ENCODE assay signal across 8 mouse cellular contexts in genomic region chr11:79703452-79703851, GRCm38 (mm10).
DNase-seq lines count a peak whose midpoint lies in the region; ATAC-seq and TF ChIP-seq lines count a peak whose summit lies in the region.

No protein-coding gene starts in this region.

- WGBS in forebrain, embryonic 16.5 days, result 0% methylated on average over 5 of the region's 5 CpGs
- under 1% methylated on average over 5 of the region's 5 CpGs for WGBS in intestine, embryonic 16.5 days
- WGBS in liver, embryonic 16.5 days (ENCODE audit: insufficient replicate concordance), result 0% methylated on average over 5 of the region's 5 CpGs
- 2% methylated on average over 5 of the region's 5 CpGs for WGBS in neural tube, embryonic 11.5 days

- TF ChIP-seq CTCF in left cerebral cortex, adult 2 months (IDR thresholded peaks at IDR 0.05), result peak; percentile 40

- intact Hi-C loops in left cerebral cortex, adult 2 months (cut with DNase I), result no loop called here

- H3K27me3 ChIP-seq in forebrain, embryonic 16.5 days (replicated peaks; ENCODE audit: control insufficient read depth, insufficient read depth, low read length), result no peaks in the 10 kb centered on the region
- H3K27me3 ChIP-seq in intestine, embryonic 16.5 days (replicated peaks; ENCODE audit: control insufficient read depth, insufficient read depth, low read length), result no peaks in the 10 kb centered on the region
- no peaks in the 10 kb centered on the region for H3K27me3 ChIP-seq in liver, embryonic 16.5 days (ENCODE audit: control insufficient read depth, insufficient read depth, low read depth, low read length)
- no peaks in the 10 kb centered on the region for H3K27me3 ChIP-seq in neural tube, embryonic 11.5 days (ENCODE audit: control insufficient read depth, insufficient read depth, low read length)

- H3K36me3 ChIP-seq in forebrain, embryonic 16.5 days (ENCODE audit: control insufficient read depth, insufficient read depth), result no peaks in the 10 kb centered on the region
- H3K36me3 ChIP-seq in intestine, embryonic 16.5 days (ENCODE audit: control insufficient read depth, insufficient read depth, low read length), result no peaks in the 10 kb centered on the region
- H3K36me3 ChIP-seq in liver, embryonic 16.5 days (ENCODE audit: control insufficient read depth, insufficient read depth), result no peaks in the 10 kb centered on the region
- no peaks in the 10 kb centered on the region for H3K36me3 ChIP-seq in neural tube, embryonic 11.5 days (ENCODE audit: control insufficient read depth, insufficient read depth, low read length)

- no peak overlapping the region; the same call in 1 of the 2 replicates for H3K9ac ChIP-seq in forebrain, embryonic 16.5 days (replicated peaks; ENCODE audit: low read depth, low read length)
- peak overlapping the region; percentile 94 for H3K9ac ChIP-seq in intestine, embryonic 16.5 days (ENCODE audit: low read depth, low read length)
- peak overlapping the region; percentile 91 for H3K9ac ChIP-seq in liver, embryonic 16.5 days (ENCODE audit: low read depth, low read length)
- H3K9ac ChIP-seq in neural tube, embryonic 11.5 days (ENCODE audit: low read length), result peak overlapping the region; percentile 87

- ATAC-seq in forebrain, embryonic 16.5 days, result no peak
- ATAC-seq in intestine, embryonic 16.5 days, result peak; percentile 26
- ATAC-seq in liver, embryonic 16.5 days (ENCODE audit: low read depth), result peak; percentile 31
- ATAC-seq in neural tube, embryonic 11.5 days (ENCODE audit: insufficient read depth, low FRiP score, low TSS enrichment), result no peak

- DNase-seq in left cerebral cortex, adult 2 months (ENCODE audit: extremely low spot score in 1 of 2, low spot score in 2 of 2), result no peak
- no peak for DNase-seq in left cerebral cortex, adult 9 months (ENCODE audit: low spot score in 2 of 2)
- peak; percentile 48 for DNase-seq in c-Kit-positive CD71-negative TER-119-negative erythroid progenitor cells, embryonic 14.5 days (ENCODE audit: low read depth)
- DNase-seq in neural tube, embryonic 11.5 days (ENCODE audit: low spot score), result peak; percentile 65
- peak; percentile 48 for DNase-seq in yolk sac, embryonic 10.5 days (ENCODE audit: low spot score)

- peak overlapping the region; percentile 96 for H3K4me3 ChIP-seq in left cerebral cortex, adult 2 months
- peak overlapping the region; percentile 83 for H3K4me3 ChIP-seq in forebrain, embryonic 16.5 days (replicated peaks; ENCODE audit: low read length)
- peak overlapping the region; percentile 79 for H3K4me3 ChIP-seq in intestine, embryonic 16.5 days (ENCODE audit: low read length)
- peak overlapping the region; percentile 77 for H3K4me3 ChIP-seq in liver, embryonic 16.5 days (ENCODE audit: low read depth, low read length)
- peak overlapping the region; percentile 60 for H3K4me3 ChIP-seq in neural tube, embryonic 11.5 days (ENCODE audit: low read depth, low read length)

- H3K9me3 ChIP-seq in forebrain, embryonic 16.5 days (ENCODE audit: control insufficient read depth, low read length), result no peaks in the 10 kb centered on the region
- H3K9me3 ChIP-seq in intestine, embryonic 16.5 days (ENCODE audit: control insufficient read depth, low read length), result no peaks in the 10 kb centered on the region
- no peaks in the 10 kb centered on the region for H3K9me3 ChIP-seq in liver, embryonic 16.5 days (replicated peaks; ENCODE audit: control insufficient read depth, low read length)
- H3K9me3 ChIP-seq in neural tube, embryonic 11.5 days (ENCODE audit: control insufficient read depth, low read length), result no peaks in the 10 kb centered on the region

- H3K4me2 ChIP-seq in forebrain, embryonic 16.5 days (ENCODE audit: low read length), result peak overlapping the region; percentile 54
- H3K4me2 ChIP-seq in intestine, embryonic 16.5 days (ENCODE audit: low read depth, low read length), result peak overlapping the region; percentile 81
- peak overlapping the region; percentile 81 for H3K4me2 ChIP-seq in liver, embryonic 16.5 days (ENCODE audit: low read depth, low read length)
- H3K4me2 ChIP-seq in neural tube, embryonic 11.5 days (ENCODE audit: low read depth), result peak overlapping the region; percentile 62

- peak overlapping the region; percentile 97 for H3K27ac ChIP-seq in left cerebral cortex, adult 2 months
- peak overlapping the region; percentile 69 for H3K27ac ChIP-seq in forebrain, embryonic 16.5 days (ENCODE audit: low read length)
- peak overlapping the region; percentile 98 for H3K27ac ChIP-seq in intestine, embryonic 16.5 days (ENCODE audit: low read length)
- peak overlapping the region; percentile 92; the same call in 1 of the 2 replicates for H3K27ac ChIP-seq in liver, embryonic 16.5 days (ENCODE audit: low read length)
- peak overlapping the region; percentile 94 for H3K27ac ChIP-seq in neural tube, embryonic 11.5 days (ENCODE audit: low read depth, low read length)

- peaks cover 24% of the 10 kb centered on the region for H3K4me1 ChIP-seq in forebrain, embryonic 16.5 days (replicated peaks; ENCODE audit: control insufficient read depth, insufficient read depth, low read length)
- H3K4me1 ChIP-seq in intestine, embryonic 16.5 days (ENCODE audit: control insufficient read depth, insufficient read depth, low read length), result peaks cover 5% of the 10 kb centered on the region
- peaks cover 12% of the 10 kb centered on the region for H3K4me1 ChIP-seq in liver, embryonic 16.5 days (ENCODE audit: control insufficient read depth, low read depth, low read length)
- H3K4me1 ChIP-seq in neural tube, embryonic 11.5 days (ENCODE audit: control insufficient read depth, insufficient read depth, low read length), result peaks cover 11% of the 10 kb centered on the region; the same call in 1 of the 2 replicates

Comparison
In these comparisons a context has a peak if more than half of its experiments do, and no peak if none do; other contexts are left out.
1. DNase-seq: peak in c-Kit-positive CD71-negative TER-119-negative erythroid progenitor cells, embryonic 14.5 days (single experiment), neural tube, embryonic 11.5 days (single experiment) and yolk sac, embryonic 10.5 days (single experiment); none in left cerebral cortex, adult 2 months (0 of 2) and left cerebral cortex, adult 9 months (0 of 2).
2. ATAC-seq: peak in intestine, embryonic 16.5 days (single experiment) and liver, embryonic 16.5 days (single experiment); none in forebrain, embryonic 16.5 days (single experiment) and neural tube, embryonic 11.5 days (single experiment).
3. Peak in every context shown above with its lines, with median percentiles within 50 percentile points of each other: H3K27ac ChIP-seq, H3K4me3 ChIP-seq and H3K4me2 ChIP-seq.